Mouse (Mus musculus): ENCODE measurements around the gene Alpl. TPM values are rescaled to one million over a fixed set of nuclear protein-coding genes. Genes with fewer than 3 reads are reported as not detected.

Alpl gene
- total and polyA plus RNA-seq, 2 experiments from 2014 or later: 10.1 to 11.2 TPM

DNA sequence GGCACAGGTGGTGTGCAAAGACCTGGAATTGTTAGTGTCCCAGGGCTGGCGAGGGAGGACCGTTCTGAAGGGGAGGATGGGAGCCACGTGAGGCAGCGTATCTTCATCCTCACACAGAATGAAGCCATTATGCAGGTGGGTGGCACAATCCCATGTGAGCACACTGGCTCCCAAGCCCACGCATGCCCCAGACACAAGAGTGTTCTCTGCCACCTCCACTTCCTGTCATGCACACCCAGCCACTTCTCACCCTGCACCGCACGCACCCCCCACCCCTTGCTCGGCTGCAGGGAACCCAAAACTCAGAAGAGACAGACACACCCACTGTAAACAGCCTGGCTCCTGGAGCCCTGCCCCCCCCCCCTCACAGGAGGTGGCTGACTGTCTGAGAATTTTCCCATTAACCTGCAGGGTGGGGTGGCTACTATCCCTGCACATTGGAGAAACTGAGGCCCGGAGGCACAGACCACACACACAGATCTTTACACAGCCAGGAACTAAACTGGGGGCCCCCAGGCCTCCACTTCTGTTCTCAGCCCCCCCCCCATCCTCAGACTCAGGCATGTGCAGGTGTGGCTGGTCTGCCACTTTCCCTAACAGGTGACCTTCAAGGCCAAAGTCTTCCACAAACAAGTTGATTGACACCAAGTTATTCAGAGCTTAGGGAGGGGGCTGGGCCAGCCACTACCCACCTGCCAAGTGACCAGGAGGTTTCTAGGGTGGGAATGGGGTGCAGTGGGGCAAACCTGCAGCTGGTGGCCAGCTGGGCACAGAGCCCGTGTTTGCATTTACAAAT lies 103.9 kb downstream of the Alpl start:
- DNase-seq (no peak), ATAC-seq (no peak)
- Histone ChIP-seq H3K4me3 (ENCODE audit: low read depth, low read length) (no peak overlapping the region), H3K9me3 (ENCODE audit: low read length) (no peaks in the 10 kb centered on the region), H3K27ac (ENCODE audit: low read depth, low read length) (no peak overlapping the region), H3K27me3 (ENCODE audit: insufficient read depth, low read length) (no peaks in the 10 kb centered on the region), H3K9ac (no peak overlapping the region), H3K4me1 (ENCODE audit: insufficient read depth) (no peaks in the 10 kb centered on the region), H3K36me3 (ENCODE audit: insufficient read depth) (peaks cover 4% of the 10 kb centered on the region; the same call in 1 of the 2 replicates), H3K4me2 (ENCODE audit: low read depth) (no peak overlapping the region)
- 93% methylated on average over 10 of the region's 10 CpGs for WGBS
- TF ChIP-seq CTCF (IDR thresholded peaks at IDR 0.05; ENCODE audit: low read depth): no peak

Other genes starting within 250 kb of the Alpl start
- gene Ldlrad2, start 221.8 kb downstream of the Alpl start, total RNA-seq (2014; rRNA removed): not detected in 2 replicates
- gene Ldlrad2, start 221.8 kb downstream of the Alpl start, polyA plus RNA-seq (2015; fragmentation: Nextera tagmentation; extraction: Ambion mirVana): 0.52 TPM in 1 of 2 replicates, not detected in the other
- gene Usp48, start 202.6 kb downstream of the Alpl start, total RNA-seq (2014; rRNA removed): 77.9 and 106 TPM in 2 replicates
- gene Usp48, start 202.6 kb downstream of the Alpl start, polyA plus RNA-seq (2015; fragmentation: Nextera tagmentation; extraction: Ambion mirVana): 33.5 and 51.8 TPM in 2 replicates
- 113 and 128 TPM in 2 replicates for gene Rap1gap, start 131.7 kb downstream of the Alpl start, total RNA-seq (2014; rRNA removed)
- 63.9 and 74.3 TPM in 2 replicates for gene Rap1gap, start 131.7 kb downstream of the Alpl start, polyA plus RNA-seq (2015; fragmentation: Nextera tagmentation; extraction: Ambion mirVana)
- gene Ece1, start 65.9 kb upstream of the Alpl start, total RNA-seq (2014; rRNA removed): 24.1 and 32.1 TPM in 2 replicates
- 14.4 and 16.2 TPM in 2 replicates for gene Ece1, start 65.9 kb upstream of the Alpl start, polyA plus RNA-seq (2015; fragmentation: Nextera tagmentation; extraction: Ambion mirVana)
- gene Eif4g3, start 196.6 kb upstream of the Alpl start, total RNA-seq (2014; rRNA removed): 61.9 and 67.0 TPM in 2 replicates
- gene Eif4g3, start 196.6 kb upstream of the Alpl start, polyA plus RNA-seq (2015; fragmentation: Nextera tagmentation; extraction: Ambion mirVana): 28.8 and 38.4 TPM in 2 replicates